Mouse (Mus musculus) MEL (cell line): ENCODE data around the gene Enpp6. TPM values are rescaled to one million over a fixed set of nuclear protein-coding genes. Genes with fewer than 3 reads are reported as not detected.
"Not testable (repeated sequence)": the region's sequence is repeated elsewhere in the genome, so short reads cannot be mapped to it uniquely, and the experiment has no call there.

Experiments
- DNase-seq: peaks from one replicate; pipeline ENCODE4 v3.0.0; 2011; ENCODE audit warnings: low read depth, low spot score
- H3K27ac ChIP-seq: 2 replicates; pipeline ENCODE4 v1.5.1; 2012; ENCODE audit warnings: low read depth, mild to moderate bottlenecking, control low read depth, low read length, moderate library complexity; ENCODE audit not compliant: control insufficient read depth
- H3K27me3 ChIP-seq, 2 experiments: fragments of 150-350 bp in 1 of 2; sonication (generic) in 1 of 2; 2 replicates each; pipeline ENCODE4 v1.6.1; 2012; ENCODE audit warnings: low read length in 2 of 2, mild to moderate bottlenecking in 2 of 2, improper control_type of control experiment in 1 of 2, moderate library complexity in 1 of 2; ENCODE audit not compliant: insufficient read depth in 2 of 2, control insufficient read depth in 1 of 2
- H3K36me3 ChIP-seq, 2 experiments: 2 replicates each; pipeline ENCODE4 v1.6.1; 2012 to 2014; ENCODE audit warnings: low read length in 2 of 2, improper control_type of control experiment in 1 of 2, inconsistent platforms in 1 of 2, mild to moderate bottlenecking in 1 of 2; ENCODE audit not compliant: insufficient read depth in 2 of 2, control insufficient read depth in 1 of 2
- H3K4me1 ChIP-seq, 2 experiments: fragments of 150-350 bp in 1 of 2; sonication (generic) in 1 of 2; 2 replicates each; pipeline ENCODE4 v1.6.1; 2012; ENCODE audit warnings: low read length in 2 of 2, improper control_type of control experiment in 1 of 2, mild to moderate bottlenecking in 1 of 2; ENCODE audit not compliant: insufficient read depth in 2 of 2, control insufficient read depth in 1 of 2
- H3K4me3 ChIP-seq, 2 experiments: fragments of 150-350 bp in 1 of 2; sonication (generic) in 1 of 2; 2 replicates each; pipeline ENCODE4 v1.5.1; 2012; ENCODE audit warnings: low read depth in 2 of 2, low read length in 2 of 2, mild to moderate bottlenecking in 2 of 2, moderate library complexity in 2 of 2, control low read depth in 1 of 2, improper control_type of control experiment in 1 of 2; ENCODE audit not compliant: control insufficient read depth in 1 of 2, insufficient read depth in 1 of 2
- H3K79me2 ChIP-seq: 2 replicates; pipeline ENCODE4 v1.6.1; 2012; ENCODE audit warnings: mild to moderate bottlenecking, low read length, moderate library complexity; ENCODE audit not compliant: control insufficient read depth, poor library complexity, insufficient read depth
- H3K9ac ChIP-seq: 2 replicates; pipeline ENCODE4 v1.6.1; 2012; ENCODE audit warnings: low read depth, mild to moderate bottlenecking, control low read depth, low read length, moderate library complexity; ENCODE audit not compliant: control insufficient read depth, poor library complexity, severe bottlenecking
- H3K9me3 ChIP-seq: fragments of 150-350 bp; sonication (generic); replicated peaks from 2 replicates; pipeline ENCODE4 v1.6.1; 2012; ENCODE audit warnings: mild to moderate bottlenecking, low read length, improper control_type of control experiment, moderate library complexity; ENCODE audit not compliant: insufficient read depth
- BHLHE40 ChIP-seq: IDR thresholded peaks from 2 replicates; pipeline ENCODE4 v1.6.1; 2012; ENCODE audit warnings: low read depth, mild to moderate bottlenecking, inconsistent platforms, low read length, improper control_type of control experiment, borderline replicate concordance
- CHD1 ChIP-seq: IDR thresholded peaks from 2 replicates; pipeline ENCODE4 v1.6.1; 2012; ENCODE audit warnings: low read depth, mild to moderate bottlenecking, inconsistent platforms, low read length, improper control_type of control experiment
- CTCF ChIP-seq, 3 experiments: IDR thresholded peaks in 2 of 3; conservative IDR thresholded peaks in 1 of 3; 2 replicates each; pipeline ENCODE4 v1.5.1; 2011 to 2012; ENCODE audit warnings: low read length in 3 of 3, low read depth in 2 of 3, mild to moderate bottlenecking in 2 of 3, improper control_type of control experiment in 1 of 3, inconsistent platforms in 1 of 3, mixed read lengths in 1 of 3, moderate library complexity in 1 of 3; ENCODE audit not compliant: control insufficient read depth in 1 of 3, insufficient read depth in 1 of 3, poor library complexity in 1 of 3, severe bottlenecking in 1 of 3
- ELF1 ChIP-seq: IDR thresholded peaks from 2 replicates; pipeline ENCODE4 v1.6.1; 2014; ENCODE audit warnings: low read depth, mild to moderate bottlenecking, inconsistent platforms, low read length, improper control_type of control experiment, moderate library complexity
- GATA1 ChIP-seq: IDR thresholded peaks from 2 replicates; pipeline ENCODE4 v1.6.1; 2011; ENCODE audit warnings: low read depth, low read length, improper control_type of control experiment
- HCFC1 ChIP-seq: IDR thresholded peaks from 2 replicates; pipeline ENCODE4 v1.6.1; 2012; ENCODE audit warnings: low read depth, mild to moderate bottlenecking, inconsistent platforms, low read length, improper control_type of control experiment, moderate library complexity
- JUND ChIP-seq: IDR thresholded peaks from 2 replicates; pipeline ENCODE4 v1.6.1; 2011; ENCODE audit warnings: low read depth, mild to moderate bottlenecking, improper control_type of control experiment, low read length
- MAFK ChIP-seq: IDR thresholded peaks from 2 replicates; pipeline ENCODE4 v1.6.1; 2011; ENCODE audit warnings: low read depth, mild to moderate bottlenecking, low read length, improper control_type of control experiment, borderline replicate concordance
- MAZ ChIP-seq: IDR thresholded peaks from 2 replicates; pipeline ENCODE4 v1.6.1; 2012; ENCODE audit warnings: low read depth, mild to moderate bottlenecking, inconsistent platforms, low read length, improper control_type of control experiment
- MEF2A ChIP-seq: IDR thresholded peaks from 2 replicates; pipeline ENCODE4 v1.6.1; 2014; ENCODE audit warnings: low read depth, mild to moderate bottlenecking, inconsistent platforms, low read length, improper control_type of control experiment; ENCODE audit not compliant: poor library complexity, insufficient replicate concordance, severe bottlenecking; ENCODE audit errors: extremely low read depth
- MYB ChIP-seq: IDR thresholded peaks from 2 replicates; pipeline ENCODE4 v1.6.1; 2011; ENCODE audit warnings: mild to moderate bottlenecking, low read depth, low read length, improper control_type of control experiment
- MYC ChIP-seq: IDR thresholded peaks from 2 replicates; pipeline ENCODE4 v1.6.1; 2011; ENCODE audit warnings: low read depth, mild to moderate bottlenecking, low read length, improper control_type of control experiment, moderate library complexity
- POLR2AphosphoS2 ChIP-seq: IDR thresholded peaks from 2 replicates; pipeline ENCODE4 v1.6.1; 2011; ENCODE audit warnings: low read length, improper control_type of control experiment
- RAD21 ChIP-seq: IDR thresholded peaks from 2 replicates; pipeline ENCODE4 v1.6.1; 2011; ENCODE audit warnings: mild to moderate bottlenecking, low read depth, low read length, improper control_type of control experiment
- SIN3A ChIP-seq: IDR thresholded peaks from 2 replicates; pipeline ENCODE4 v1.6.1; 2012; ENCODE audit warnings: low read length, improper control_type of control experiment, inconsistent platforms
- SMC3 ChIP-seq: IDR thresholded peaks from 2 replicates; pipeline ENCODE4 v1.6.1; 2011; ENCODE audit warnings: low read depth, low read length, improper control_type of control experiment
- TCF12 ChIP-seq: IDR thresholded peaks from 2 replicates; pipeline ENCODE4 v1.6.1; 2014; ENCODE audit warnings: low read depth, mild to moderate bottlenecking, inconsistent platforms, low read length, improper control_type of control experiment, moderate library complexity
- UBTF ChIP-seq: IDR thresholded peaks from 2 replicates; pipeline ENCODE4 v1.6.1; 2012; ENCODE audit warnings: low read depth, mild to moderate bottlenecking, inconsistent platforms, low read length, improper control_type of control experiment, moderate library complexity, borderline replicate concordance; ENCODE audit not compliant: insufficient read depth
- USF2 ChIP-seq, 2 experiments: IDR thresholded peaks; 2 replicates each; pipeline ENCODE4 v1.6.1; 2011 to 2012; ENCODE audit warnings: improper control_type of control experiment in 2 of 2, low read length in 2 of 2, borderline replicate concordance in 1 of 2, inconsistent platforms in 1 of 2, low read depth in 1 of 2, mild to moderate bottlenecking in 1 of 2; ENCODE audit not compliant: insufficient read depth in 1 of 2
- ZMIZ1 ChIP-seq: IDR thresholded peaks from 2 replicates; pipeline ENCODE4 v1.6.1; 2012; ENCODE audit warnings: low read depth, mild to moderate bottlenecking, inconsistent platforms, low read length, improper control_type of control experiment, moderate library complexity
- ZNF384 ChIP-seq: IDR thresholded peaks from 2 replicates; pipeline ENCODE4 v1.6.1; 2012; ENCODE audit warnings: low read depth, mild to moderate bottlenecking, inconsistent platforms, low read length, improper control_type of control experiment
- polyA plus RNA-seq, 2 experiments: library from polyadenylated mRNA; stranded (reverse) in 1 of 2; unstranded in 1 of 2; fragments of >175 nt in 1 of 2; fragments of >200 nt in 1 of 2; gene quantifications; 2 replicates each; pipeline versions ENCODE4 v1.2.1 to v1.2.4; 2012; ENCODE audit warnings: low replicate concordance in 2 of 2, low read depth in 1 of 2; ENCODE audit not compliant: insufficient read length in 2 of 2, insufficient read depth in 1 of 2, missing spikeins in 1 of 2
- total RNA-seq: library from RNA; depleted of rRNA; stranded (reverse); fragments of 300-350 nt; gene quantifications from 2 replicates; pipeline ENCODE4 v1.2.3, GENCODE M21; 2012

The Enpp6 gene
- total and polyA plus RNA-seq, 3 experiments = not detected

- no peaks in the 10 kb centered on the region for H3K4me1 ChIP-seq
- no peak for DNase-seq
- no peak overlapping the region for H3K27ac ChIP-seq
- no peaks in the 10 kb centered on the region for H3K9me3 ChIP-seq
- no peaks in the 10 kb centered on the region for H3K36me3 ChIP-seq
- no peaks in the 10 kb centered on the region for H3K27me3 ChIP-seq
- no peaks in the 10 kb centered on the region for H3K79me2 ChIP-seq
- H3K9ac ChIP-seq = no peak overlapping the region
- TF ChIP-seq SIN3A = no peak
- TF ChIP-seq SMC3 = no peak
- no peak for TF ChIP-seq JUND
- TF ChIP-seq CTCF (IDR thresholded peaks at IDR 0.05 in 2 of 3, conservative IDR thresholded peaks at IDR 0.05 in 1 of 3; ENCODE audit: control insufficient read depth in 1 of 3, insufficient read depth in 1 of 3, low read depth in 2 of 3, low read length in 3 of 3, poor library complexity in 1 of 3, severe bottlenecking in 1 of 3) = no peak
- TF ChIP-seq TCF12 = no peak
- TF ChIP-seq ZMIZ1 = no peak
- no peak for TF ChIP-seq HCFC1
- TF ChIP-seq BHLHE40 = no peak
- TF ChIP-seq UBTF = no peak
- no peak for TF ChIP-seq GATA1
- H3K4me3 ChIP-seq = no peak overlapping the region
Observed at GRCm38 (mm10) chr8:47037405-47037804, 50.7 kb downstream of the Enpp6 start.

GRCm38 (mm10) chr8:47040215-47040614 is 53.5 kb downstream of the Enpp6 start:
- H3K36me3 ChIP-seq, H3K9ac ChIP-seq, H3K27ac ChIP-seq, H3K79me2 ChIP-seq, H3K9me3 ChIP-seq, H3K4me1 ChIP-seq, H3K4me3 ChIP-seq, DNase-seq, H3K27me3 ChIP-seq: not testable (repeated sequence)

GRCm38 (mm10) chr8:47046340-47046739 is 59.7 kb downstream of the Enpp6 start:
- H3K4me3 ChIP-seq = no peak overlapping the region
- no peak overlapping the region for H3K9ac ChIP-seq
- no peaks in the 10 kb centered on the region for H3K9me3 ChIP-seq
- no peaks in the 10 kb centered on the region for H3K36me3 ChIP-seq
- H3K27me3 ChIP-seq = no peaks in the 10 kb centered on the region
- TF ChIP-seq MYB (no peak), ELF1 (no peak), MEF2A (no peak), SMC3 (no peak), GATA1 (no peak), MAZ (no peak), POLR2AphosphoS2 (no peak), JUND (no peak), SIN3A (no peak), ZNF384 (no peak), MAFK (no peak), RAD21 (no peak), CHD1 (no peak), USF2 (IDR thresholded peaks at IDR 0.05; ENCODE audit: borderline replicate concordance in 1 of 2, insufficient read depth in 1 of 2, low read depth in 1 of 2, low read length in 2 of 2) (no peak), MYC (no peak), ZMIZ1 (no peak), UBTF (no peak)
- TF ChIP-seq, all 39 proteins: peak for 0
- H3K27ac ChIP-seq = no peak overlapping the region
- no peaks in the 10 kb centered on the region for H3K4me1 ChIP-seq
- DNase-seq = no peak
- no peaks in the 10 kb centered on the region for H3K79me2 ChIP-seq
